Mouse (Mus musculus) lung, adult 2 months (tissue): ENCODE measurements around the gene Lemd2.

Experiments
- CTCF ChIP-seq: fragments of 200-500 bp; IDR thresholded peaks from 2 replicates; pipeline ENCODE4 v1.5.1; 2011; ENCODE audit warnings: mild to moderate bottlenecking, low read length, control low read depth; ENCODE audit not compliant: insufficient read depth
- POLR2A ChIP-seq: fragments of 200-500 bp; IDR thresholded peaks from 2 replicates; pipeline ENCODE4 v1.6.1; 2011; ENCODE audit warnings: low read depth, mild to moderate bottlenecking, control low read depth, low read length, borderline replicate concordance; ENCODE audit errors: extremely low read depth

DNA sequence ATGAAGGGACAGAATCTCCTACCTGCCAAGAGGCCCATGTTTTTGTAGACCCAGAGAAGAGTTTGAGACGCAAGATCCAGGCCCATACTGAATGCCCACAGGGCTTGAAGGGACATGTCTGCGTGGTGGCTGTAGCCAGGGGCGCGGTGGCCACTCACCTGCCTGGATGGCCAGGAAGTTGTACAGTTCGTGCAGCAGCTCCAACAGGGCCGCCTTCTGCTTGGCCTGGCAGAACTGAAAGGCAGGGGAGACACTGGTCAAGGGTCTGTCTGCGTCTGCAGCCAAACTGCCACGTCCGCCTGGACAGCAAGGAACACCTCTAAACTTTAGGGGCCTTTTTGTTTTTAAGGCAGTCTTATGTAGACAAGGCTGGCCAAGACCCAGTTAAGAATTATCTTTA lies 5.1 kb downstream of the Lemd2 start:
- TF ChIP-seq CTCF (no peak), POLR2A (no peak)
